Mouse (Mus musculus): ENCODE measurements around the gene Snapc5. TPM values are rescaled to one million over a fixed set of nuclear protein-coding genes. Genes with fewer than 3 reads are reported as not detected.

Gene Snapc5
- 24.9 and 26.7 TPM in 2 replicates for polyA plus RNA-seq (2015; fragmentation: Nextera tagmentation; extraction: Ambion mirVana)

DNA sequence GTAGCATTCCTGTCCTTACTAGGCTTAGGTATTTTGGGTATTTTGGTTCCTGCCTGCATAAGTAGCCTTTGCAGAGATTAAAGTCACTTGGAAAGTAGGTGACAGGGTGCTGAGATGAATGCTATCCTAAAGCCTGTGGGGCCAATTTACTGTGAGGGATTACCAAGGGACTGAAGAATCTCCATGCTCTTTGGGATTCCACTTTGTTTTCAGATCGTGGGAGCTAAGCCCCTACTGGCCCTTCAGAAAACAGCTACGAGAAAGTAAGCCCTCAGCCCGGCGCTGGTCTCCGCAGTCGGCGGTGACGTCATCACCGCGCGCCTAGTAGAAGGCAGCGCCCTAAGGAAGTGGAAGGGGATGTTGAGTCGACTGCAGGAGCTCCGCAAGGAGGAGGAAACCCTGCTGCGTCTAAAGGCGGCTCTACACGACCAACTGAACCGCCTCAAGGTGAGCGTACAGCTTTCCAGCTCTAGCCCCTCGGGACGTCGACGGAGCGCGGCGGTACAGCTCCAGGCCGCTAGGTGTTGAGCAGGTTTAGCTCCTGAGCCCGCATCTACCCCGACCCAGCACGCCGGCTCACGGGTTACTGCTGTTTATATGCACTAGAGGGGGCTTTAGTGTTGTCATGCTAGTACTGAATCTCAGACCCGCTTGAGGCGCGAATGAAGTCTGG, at the start of gene Snapc5:
Gene Snapc5, plus strand, starts transcription at position 301 of the 673 bp plus-strand sequence.

DNA sequence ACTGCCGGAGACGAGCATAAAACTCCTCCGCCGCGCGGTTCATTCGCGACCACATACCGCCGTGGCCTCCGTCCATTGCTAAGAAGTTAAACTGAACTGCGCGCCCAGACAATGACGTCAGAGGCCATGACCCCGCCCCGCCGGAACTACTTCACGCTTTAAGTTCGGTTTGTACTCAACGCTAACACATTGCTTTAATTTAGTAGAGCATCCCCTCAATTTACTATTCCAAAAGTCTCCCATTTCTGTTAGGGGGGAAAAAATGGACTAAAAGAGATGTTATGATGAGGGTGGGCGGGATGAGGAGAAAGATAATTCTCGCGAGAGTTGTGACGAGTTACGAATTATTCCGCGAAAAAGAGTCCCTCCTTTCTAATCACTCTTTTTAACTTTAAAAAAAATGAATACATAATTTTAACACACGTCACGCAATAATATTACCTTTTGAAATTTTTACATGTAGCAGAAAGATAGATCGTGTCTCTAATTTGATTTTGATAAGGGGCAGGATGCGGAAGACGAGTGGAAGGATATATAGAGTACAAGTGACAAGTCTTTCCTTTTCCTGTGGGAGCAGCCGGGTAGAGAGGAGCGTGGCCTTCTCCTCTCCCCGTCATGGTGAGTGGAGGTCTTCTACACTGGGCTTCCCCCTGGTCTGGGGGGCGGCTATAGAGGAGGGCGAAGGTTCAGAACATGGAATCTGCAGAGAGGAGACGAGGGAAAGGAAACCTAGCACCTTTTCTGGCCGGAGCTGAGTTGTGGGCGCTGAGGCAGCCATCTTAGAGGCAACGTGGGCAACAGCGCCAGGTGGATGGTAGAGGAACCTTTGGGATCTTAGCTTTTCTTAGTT, 6.0 kb upstream of the Snapc5 start, which contains the start of the genes Zwilch and Rpl4:
Gene Zwilch, minus strand, starts transcription at position 289 of the 850 bp plus-strand sequence.
Gene Rpl4, plus strand, starts transcription at position 560 of the 850 bp plus-strand sequence.

Small RNAs within 50 kb of the gene (microRNA-seq; reads per million reads assigned to microRNA genes)
- gene Gm24106 = 0 reads per million in 2 experiments

Other genes with a start within 250 kb of the Snapc5 start
- gene Smad6, start 157.2 kb upstream of the Snapc5 start, polyA plus RNA-seq (2015; fragmentation: Nextera tagmentation; extraction: Ambion mirVana) = 1.5 and 2.6 TPM in 2 replicates
- 0.41 and 1.3 TPM in 2 replicates for gene Lctl, start 62.1 kb upstream of the Snapc5 start, polyA plus RNA-seq (2015; fragmentation: Nextera tagmentation; extraction: Ambion mirVana)
- 3.6 and 4.2 TPM in 2 replicates for gene Zwilch, start 6.2 kb upstream of the Snapc5 start, polyA plus RNA-seq (2015; fragmentation: Nextera tagmentation; extraction: Ambion mirVana)
- gene Rpl4, start 5.9 kb upstream of the Snapc5 start, polyA plus RNA-seq (2015; fragmentation: Nextera tagmentation; extraction: Ambion mirVana) = 719 and 767 TPM in 2 replicates
- 1.3 and 1.5 TPM in 2 replicates for gene Uchl4, start 55.9 kb downstream of the Snapc5 start, polyA plus RNA-seq (2015; fragmentation: Nextera tagmentation; extraction: Ambion mirVana)
- gene Map2k1, start 74.4 kb downstream of the Snapc5 start, polyA plus RNA-seq (2015; fragmentation: Nextera tagmentation; extraction: Ambion mirVana) = 113 and 121 TPM in 2 replicates
- gene Tipin, start 102.3 kb downstream of the Snapc5 start, polyA plus RNA-seq (2015; fragmentation: Nextera tagmentation; extraction: Ambion mirVana) = 54.9 and 71.4 TPM in 2 replicates
- 10.3 and 11.4 TPM in 2 replicates for gene Dis3l, start 162.0 kb downstream of the Snapc5 start, polyA plus RNA-seq (2015; fragmentation: Nextera tagmentation; extraction: Ambion mirVana)
- gene Megf11, start 206.4 kb downstream of the Snapc5 start, polyA plus RNA-seq (2015; fragmentation: Nextera tagmentation; extraction: Ambion mirVana) = 0.66 and 0.69 TPM in 2 replicates